Mouse (Mus musculus): Measurements from ENCODE around the gene Ttc28.

GRCm38 (mm10) chr5:111291639-111292038 is 412.0 kb downstream of the Ttc28 start:
- TF ChIP-seq FLI1 (IDR thresholded peaks at IDR 0.05; ENCODE audit: low read length) (no peak), GATA1 (IDR thresholded peaks at IDR 0.05; ENCODE audit: borderline replicate concordance, low read length) (no peak)
